Mouse (Mus musculus) urinary bladder, postnatal 14 days (tissue): ENCODE data around the gene Rbm20.

Source experiments
- DNase-seq: peaks from one replicate; pipeline ENCODE4 v3.0.0; 2021; ENCODE audit warnings: low spot score

Rbm20 gene

DNA sequence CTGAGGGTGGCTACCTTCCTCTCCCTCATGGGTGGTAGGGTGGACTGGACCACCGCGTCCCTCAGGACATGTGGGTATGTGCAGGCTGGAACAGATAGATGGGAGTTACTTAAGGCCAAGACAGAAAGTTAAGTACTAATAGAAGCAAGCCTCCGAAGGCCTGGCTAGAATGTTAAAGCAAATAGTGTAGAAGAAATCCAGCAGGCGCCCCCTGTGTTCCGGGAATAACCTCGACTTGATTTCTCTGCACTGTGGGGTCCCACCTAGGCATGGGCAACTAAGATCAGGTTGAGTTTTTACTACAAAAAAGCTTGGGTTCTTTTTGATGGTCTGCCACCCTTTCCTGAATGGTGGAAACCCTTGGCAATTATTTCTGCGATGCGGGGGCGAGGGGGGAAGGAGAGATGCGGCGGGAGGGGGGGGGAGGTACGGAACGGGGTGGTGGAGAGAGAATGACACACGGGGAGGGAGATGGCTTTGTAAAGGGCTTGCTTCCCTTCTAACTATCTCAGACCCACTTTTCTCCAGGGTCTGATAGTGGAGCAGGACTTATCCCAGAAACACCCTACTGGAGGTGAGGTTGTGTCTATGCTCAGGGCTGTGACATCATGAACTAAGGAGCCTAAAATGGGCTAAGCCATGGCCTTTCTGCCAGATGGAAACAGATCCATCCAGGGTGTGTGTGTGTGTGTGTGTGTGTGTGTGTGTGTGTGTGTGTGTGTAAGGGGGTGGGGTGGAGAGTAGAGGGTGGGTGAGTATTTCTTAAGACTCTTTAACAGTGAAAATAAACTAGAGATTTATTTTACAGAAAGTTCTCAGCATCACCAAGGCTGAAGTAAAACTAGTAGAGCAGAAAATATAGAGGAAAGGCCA, 175.0 kb downstream of the Rbm20 start:
- no peak for DNase-seq

DNA sequence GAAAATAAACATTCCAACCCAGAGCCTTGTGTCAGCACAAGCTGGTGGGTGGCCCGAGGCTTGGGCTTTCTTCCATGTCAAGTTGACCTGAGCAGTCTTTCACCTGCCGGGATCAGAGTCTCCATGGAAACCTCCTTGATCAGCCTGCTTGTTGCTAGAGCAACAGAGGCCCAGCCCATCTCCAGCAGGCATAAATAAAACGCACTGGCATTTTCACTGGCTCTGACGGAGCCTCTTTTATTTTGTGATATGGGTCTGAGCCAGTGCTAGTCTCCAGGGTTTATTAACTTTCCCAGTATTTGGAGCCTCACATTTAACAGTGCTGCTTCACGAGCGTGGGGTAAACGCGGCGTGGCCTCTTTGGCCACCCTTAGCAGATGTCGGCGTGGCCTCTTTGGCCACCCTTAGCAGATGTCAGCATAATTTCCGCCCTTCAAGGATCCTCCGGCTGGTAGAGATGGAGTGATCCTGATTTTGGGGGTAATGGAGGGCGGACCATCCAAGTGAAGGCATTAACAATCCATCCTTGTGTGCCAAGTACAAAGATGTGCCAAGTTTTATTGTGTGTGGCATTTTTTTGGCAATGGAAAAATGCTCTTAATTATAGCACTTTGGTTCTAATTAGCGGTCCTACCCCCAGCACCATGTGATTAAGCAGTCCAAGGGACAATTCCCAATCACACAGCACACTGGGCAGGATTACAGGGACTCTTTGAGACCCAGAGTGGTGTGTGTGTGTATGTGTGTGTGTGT, 175.8 kb downstream of the Rbm20 start:
- peak; percentile 73 for DNase-seq

DNA sequence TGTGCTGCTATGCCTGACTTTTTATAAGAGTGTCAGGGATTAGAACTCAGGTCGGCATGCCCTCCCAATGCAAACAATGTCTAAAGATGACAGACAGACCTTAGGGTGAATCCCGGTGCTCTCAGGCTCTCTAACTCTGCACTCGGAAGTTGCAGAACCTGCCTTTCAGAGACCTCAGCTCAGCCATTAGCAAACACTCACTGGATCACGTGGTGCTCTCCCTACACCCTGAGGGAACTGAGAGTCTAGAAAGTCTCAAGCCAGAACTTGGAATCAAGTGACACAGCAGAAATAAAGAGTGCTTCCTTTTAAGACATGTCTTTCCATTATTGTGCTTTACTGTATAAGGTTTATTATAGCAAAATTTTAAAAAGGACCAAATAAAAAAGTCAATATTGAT, 177.9 kb downstream of the Rbm20 start:
- DNase-seq, result no peak

- no peak for DNase-seq
Observed at GRCm38 (mm10) chr19:53855781-53856180, 178.7 kb downstream of the Rbm20 start.

GRCm38 (mm10) chr19:53856794-53857193, 179.7 kb downstream of the Rbm20 start:
- no peak for DNase-seq

DNA sequence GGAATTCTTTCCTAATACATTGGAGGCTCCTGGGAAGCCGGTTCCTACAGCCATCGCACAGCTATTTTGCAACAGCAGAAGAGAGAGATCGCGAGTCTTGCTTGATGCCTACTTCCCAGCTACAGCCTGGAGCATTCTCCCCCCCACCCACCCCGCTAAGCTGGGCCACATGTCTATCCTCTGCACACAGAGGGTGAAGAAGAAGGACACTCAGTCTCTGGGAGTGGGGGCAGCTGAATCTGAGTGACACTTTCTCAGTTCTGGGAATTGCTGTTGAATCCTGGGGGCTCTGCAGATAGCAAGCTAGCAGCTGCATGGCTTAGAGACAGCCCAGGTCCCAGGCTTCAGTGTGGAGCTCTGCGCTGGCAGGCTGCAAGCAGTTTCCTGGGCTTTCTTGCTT, 180.9 kb downstream of the Rbm20 start:
- DNase-seq, result no peak

GRCm38 (mm10) chr19:53859149-53859548, 182.0 kb downstream of the Rbm20 start:
- DNase-seq, result peak; percentile 72

- no peak for DNase-seq
Observed at GRCm38 (mm10) chr19:53859593-53859992, 182.5 kb downstream of the Rbm20 start.

DNA sequence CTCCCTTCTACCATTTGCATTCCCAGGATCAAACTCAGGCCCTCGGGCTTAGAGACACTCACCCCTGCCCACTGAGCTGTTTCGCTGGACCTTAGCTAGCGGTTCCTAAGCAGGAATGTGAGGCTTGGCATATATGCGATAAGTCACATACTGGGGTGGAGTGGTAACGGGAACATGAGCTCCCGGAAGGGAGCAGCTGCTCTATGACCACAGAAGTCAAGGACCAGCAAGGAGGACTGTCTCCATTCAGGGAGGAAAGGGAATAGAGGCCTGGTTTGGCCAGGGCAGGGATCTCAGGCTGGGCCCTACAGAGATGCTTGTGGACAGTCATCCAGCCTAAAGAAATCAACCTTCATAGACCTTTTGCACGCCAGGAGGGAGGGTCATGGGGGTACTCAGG, 184.2 kb downstream of the Rbm20 start:
- no peak for DNase-seq

GRCm38 (mm10) chr19:53862573-53863246, 185.6 kb downstream of the Rbm20 start:
- DNase-seq, result no peak

GRCm38 (mm10) chr19:53867238-53867637, 190.1 kb downstream of the Rbm20 start:
- no peak for DNase-seq

- no peak for DNase-seq
Observed at GRCm38 (mm10) chr19:53868125-53868524, 191.0 kb downstream of the Rbm20 start.

DNA sequence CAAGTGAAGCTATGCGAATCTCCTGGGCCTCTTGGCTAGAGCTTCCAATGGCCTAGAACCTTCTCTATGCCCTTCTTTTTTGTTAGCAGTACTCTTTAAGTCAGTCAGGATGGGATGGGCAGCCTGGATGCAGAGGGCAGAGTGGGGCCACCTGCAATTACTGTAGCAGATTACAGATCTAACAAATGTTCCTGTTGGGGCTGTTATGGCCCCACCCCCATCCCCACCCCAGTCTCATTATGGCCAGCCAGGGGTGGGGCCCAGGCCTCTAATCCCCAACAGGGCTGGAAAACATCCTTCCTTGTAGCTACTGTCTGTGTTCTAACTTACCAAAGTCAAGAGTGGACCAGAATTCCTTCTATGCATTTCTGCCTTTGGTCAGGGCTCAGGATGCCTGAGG, 191.7 kb downstream of the Rbm20 start:
- no peak for DNase-seq

DNA sequence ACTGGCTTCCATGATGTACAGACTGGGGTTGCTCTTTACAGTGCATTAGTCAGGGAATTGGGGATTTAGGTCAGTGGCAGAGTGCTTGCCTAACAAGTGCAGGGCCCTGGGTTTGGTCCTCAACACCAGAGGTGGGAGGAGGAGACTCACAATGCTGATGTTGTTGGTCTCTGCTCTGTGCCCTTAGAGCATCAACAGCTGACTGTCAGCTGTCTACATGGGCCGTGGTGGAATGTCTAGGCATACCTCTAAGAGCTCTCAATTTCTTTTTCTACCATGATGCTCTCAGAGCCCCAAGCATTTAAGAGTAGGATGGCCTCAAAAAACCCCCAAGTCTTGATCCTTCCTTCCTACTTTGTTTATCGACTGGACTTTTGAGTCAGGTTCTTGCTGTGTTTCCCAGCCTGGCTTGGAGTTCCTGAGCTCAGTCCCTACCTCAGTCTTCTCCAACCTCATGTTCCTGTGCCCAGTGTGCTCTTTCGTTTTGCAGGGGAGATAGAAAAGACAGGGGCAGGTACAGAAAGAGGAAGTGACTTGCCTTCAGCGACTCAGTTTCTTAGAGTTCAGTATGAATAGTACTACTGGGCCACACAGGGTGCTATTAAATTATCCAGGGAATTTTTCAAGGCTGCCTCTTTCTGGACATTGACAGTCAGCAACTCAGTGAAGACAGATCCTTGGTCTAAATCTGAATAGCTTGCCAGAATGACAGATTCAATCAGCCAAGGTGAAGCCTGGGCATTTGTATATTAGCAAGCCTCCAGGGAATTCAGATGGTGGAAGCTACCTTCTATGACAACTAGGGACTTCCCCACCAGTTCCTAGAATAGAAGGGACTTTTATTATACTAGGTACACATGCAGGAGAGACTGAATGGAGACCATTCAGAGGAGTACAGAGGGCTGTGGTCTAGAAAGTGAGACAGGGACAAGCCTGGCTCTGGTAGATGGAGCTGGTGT, 192.6 kb downstream of the Rbm20 start:
- no peak for DNase-seq

DNA sequence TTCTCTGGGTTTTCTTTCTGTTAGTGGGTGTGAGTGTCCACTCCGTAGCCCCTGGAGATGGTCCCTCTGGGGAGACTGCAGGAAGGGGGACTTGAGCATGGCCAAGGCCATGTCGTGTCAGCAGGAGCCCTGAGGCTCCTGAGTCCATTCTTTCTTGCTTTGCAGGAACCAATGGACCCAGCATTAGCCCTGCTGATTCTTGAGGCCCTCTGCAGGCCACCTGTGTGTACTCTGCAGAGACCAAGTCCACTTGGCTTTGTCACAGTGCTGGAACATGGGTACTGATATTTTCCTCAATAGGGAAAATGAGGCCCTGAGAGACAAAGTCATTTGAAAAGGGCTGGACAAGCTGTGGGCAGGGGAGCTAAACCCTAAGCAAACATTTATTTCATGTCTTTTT, 193.5 kb downstream of the Rbm20 start:
- DNase-seq, result no peak

DNA sequence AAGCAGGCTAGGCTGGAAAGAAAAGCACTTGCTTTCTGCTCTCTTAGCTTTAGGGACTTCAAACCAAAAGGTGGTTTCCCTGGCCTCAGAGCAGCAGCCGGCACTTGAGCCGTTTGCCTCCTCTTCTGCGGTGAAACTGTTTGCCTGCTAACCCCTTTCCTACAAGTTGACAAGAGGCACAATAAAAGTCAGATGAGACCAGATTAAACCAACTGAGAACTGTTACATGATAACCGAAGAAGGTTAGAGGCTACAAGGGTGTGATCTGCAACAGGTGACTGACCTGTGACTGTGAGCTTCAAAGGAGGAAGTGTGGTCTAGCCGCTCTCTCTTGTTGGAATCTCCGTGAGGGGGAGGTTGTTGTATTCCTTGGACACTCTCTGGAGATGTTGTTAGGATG, 194.4 kb downstream of the Rbm20 start:
- DNase-seq, result no peak

- DNase-seq, result no peak
Observed at GRCm38 (mm10) chr19:53872994-53873713, 196.0 kb downstream of the Rbm20 start.

- DNase-seq, result no peak
Observed at GRCm38 (mm10) chr19:53875246-53875645, 198.1 kb downstream of the Rbm20 start.

DNA sequence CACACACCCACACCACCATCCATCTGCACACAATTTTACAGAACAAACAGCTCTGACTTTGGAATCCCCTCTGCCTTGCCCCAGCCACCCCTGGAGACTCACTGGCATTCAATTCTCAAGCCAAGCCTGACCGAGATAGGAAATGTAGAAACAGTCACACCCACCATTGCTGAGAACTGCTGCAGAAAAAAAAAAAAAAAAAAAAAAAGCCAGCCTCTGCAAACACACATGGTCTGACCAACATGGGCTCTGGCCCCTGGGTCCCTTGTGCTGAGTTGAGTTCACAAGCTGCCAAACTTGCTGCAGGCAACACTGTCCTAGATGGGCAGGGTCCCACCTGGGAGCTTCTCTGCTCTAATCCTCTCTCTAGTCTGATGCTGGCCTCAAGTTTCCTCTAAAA, 200.7 kb downstream of the Rbm20 start:
- DNase-seq, result no peak

- no peak for DNase-seq
Observed at GRCm38 (mm10) chr19:53880460-53880859, 203.4 kb downstream of the Rbm20 start.

DNA sequence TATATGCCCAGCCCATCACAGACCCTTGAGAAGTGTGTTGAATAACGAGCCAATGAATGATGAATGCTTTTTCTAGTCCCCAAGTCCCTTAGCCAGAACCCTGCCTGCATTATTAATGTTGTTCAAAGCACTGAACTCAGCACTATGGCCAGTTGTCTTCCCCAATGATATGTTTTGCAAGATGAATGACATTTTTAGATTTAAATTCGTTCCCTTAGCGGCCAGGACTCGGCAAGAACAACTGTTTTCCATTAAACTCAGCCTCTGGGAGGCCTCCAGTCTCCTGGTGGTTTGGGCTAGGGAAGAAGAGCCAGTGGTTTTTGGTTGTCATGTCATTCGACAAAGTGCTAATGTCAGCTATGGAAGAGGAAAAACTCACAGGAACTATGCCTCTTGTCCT, 204.7 kb downstream of the Rbm20 start:
- DNase-seq, result no peak
